Mouse (Mus musculus): ENCODE measurements around the gene Ltn1. TPM values are rescaled to one million over a fixed set of nuclear protein-coding genes. Genes with fewer than 3 reads are reported as not detected.

Ltn1 gene
- total RNA-seq (2015) = 22.2 and 23.6 TPM in 2 replicates
- total RNA-seq (2017) = 21.9 and 22.1 TPM in 2 replicates

DNA sequence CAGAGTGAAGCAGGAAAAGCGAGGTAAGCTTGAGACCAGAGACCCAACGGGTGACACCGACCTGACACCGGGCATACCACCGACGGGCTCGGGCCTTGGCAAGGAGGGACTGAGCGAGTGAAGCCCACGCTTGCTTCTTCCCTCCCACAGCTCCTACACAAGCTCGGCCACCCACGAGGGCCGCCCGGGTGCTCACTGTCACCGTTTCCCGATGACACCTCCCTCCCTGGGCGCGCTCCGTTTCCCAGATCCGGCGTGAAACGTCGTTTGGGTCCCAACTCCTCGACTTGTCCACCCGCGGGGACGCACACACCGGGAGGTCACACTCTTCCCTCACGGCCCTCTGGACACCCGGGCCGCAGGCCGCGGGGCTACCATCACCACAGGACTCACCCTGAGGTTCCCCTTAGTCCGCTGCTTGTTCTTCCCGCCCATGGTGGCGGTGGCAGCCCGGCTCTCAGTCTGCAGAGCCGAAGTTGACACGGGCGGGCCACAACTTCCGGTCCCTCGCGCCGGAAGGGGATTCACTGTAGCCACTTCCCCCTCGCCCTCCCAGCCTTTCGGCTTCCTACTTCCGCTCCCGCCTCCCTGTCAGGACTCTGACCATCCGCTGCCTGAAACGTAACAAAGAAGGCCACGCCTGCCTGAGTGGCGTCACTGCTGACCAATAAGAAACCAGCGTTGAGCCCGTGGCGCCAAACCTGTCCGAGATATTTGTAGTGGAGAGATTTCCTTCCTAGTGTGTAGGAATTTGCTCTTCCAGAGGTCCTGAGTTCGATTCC is at the start of gene Ltn1:
TSS of gene Ltn1 (minus strand) at position 580 of the 782 bp plus-strand sequence.
- peak; percentile 99 for ATAC-seq (ENCODE audit: poor library complexity, severe bottlenecking)

- ATAC-seq (ENCODE audit: poor library complexity, severe bottlenecking) = no peak
Observed at GRCm38 (mm10) chr16:87470579-87470978, 38.2 kb upstream of the Ltn1 start.

GRCm38 (mm10) chr16:87458752-87459151 is 26.3 kb upstream of the Ltn1 start:
- no peak for ATAC-seq (ENCODE audit: poor library complexity, severe bottlenecking)

- ATAC-seq (ENCODE audit: poor library complexity, severe bottlenecking) = peak; percentile 63
Observed at GRCm38 (mm10) chr16:87455180-87455611, 22.8 kb upstream of the Ltn1 start.

DNA sequence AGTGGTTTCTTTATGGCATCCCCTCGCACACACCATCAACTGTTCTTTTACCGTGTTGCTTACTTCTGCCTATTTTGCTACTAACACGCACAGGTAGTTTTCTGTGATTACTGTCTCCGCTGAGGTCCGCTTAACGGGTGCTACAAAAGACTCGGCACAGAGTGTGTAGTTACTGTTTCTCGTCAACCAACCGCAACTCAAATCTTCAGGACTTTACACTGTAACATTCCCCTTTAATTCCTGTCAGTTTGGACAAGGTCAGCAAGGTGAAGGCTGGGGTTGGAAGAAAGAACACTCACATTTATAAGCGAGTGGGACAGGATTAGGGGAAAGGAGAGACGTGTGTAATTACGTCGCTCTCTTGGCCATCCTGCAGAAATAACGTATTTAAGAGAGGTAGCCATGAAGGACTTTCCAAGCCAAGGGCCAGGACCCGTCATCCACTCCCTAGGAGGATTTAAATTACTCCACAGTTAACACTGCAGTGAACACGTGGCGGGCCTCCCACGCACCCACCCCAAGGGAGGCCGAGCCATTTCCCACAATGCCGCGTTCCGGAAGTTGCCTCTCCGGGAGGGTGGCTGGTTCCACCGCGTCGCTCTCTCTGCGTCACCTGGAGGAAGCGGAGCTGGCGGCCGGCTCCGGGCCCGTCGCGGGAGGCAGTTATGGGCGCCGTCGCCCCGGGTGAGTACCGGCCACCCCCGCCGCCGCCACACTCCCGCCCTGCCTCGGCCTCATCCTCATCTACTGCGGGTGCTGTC is 22.2 kb upstream of the Ltn1 start, which contains the start of gene Usp16:
TSS of gene Usp16 (plus strand) at position 285 of the 761 bp plus-strand sequence.
- ATAC-seq (ENCODE audit: poor library complexity, severe bottlenecking) = peak; percentile 98

DNA sequence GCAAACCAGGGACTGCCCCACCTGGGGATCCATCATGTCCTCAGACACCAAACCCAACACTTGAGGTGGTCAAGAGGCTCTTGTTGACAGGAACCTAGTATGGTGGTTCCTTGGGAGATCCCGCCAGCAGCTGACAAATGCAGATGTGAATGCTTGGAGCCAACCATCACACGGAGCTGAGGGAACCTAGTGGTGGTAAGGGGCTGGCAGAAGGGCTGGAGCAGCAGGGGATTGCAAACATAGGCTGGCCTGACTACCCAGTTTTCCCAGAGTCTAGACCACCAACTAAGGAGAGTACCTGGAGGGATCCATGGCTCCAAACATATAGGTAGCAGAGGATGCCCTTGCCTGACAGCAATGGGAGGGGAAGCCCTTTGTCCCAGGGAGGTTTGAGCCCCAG is 20.8 kb upstream of the Ltn1 start:
- ATAC-seq (ENCODE audit: poor library complexity, severe bottlenecking) = no peak

- ATAC-seq (ENCODE audit: poor library complexity, severe bottlenecking) = no peak
Observed at GRCm38 (mm10) chr16:87445528-87445927, 13.1 kb upstream of the Ltn1 start.

DNA sequence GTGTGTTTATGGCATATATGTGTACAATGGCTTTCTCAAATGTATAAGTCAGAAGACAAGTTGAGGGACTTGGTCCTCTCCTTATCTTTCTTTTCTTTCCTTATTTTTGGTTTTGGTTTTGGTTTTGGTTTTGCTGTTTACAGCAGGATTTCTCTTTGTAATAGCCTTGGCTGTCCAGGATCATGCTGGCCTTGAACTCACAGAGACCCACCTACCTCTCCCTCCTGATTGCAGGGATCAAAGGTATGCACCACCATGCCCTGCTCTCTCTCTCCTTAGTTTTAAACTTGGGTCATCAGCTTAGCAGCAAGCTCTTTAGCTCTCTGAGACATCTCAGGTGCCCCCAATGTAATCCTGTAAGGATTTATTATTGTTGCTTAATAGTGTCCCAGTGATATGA is 12.7 kb upstream of the Ltn1 start:
- ATAC-seq (ENCODE audit: poor library complexity, severe bottlenecking) = no peak

GRCm38 (mm10) chr16:87444071-87444470 is 11.7 kb upstream of the Ltn1 start:
- no peak for ATAC-seq (ENCODE audit: poor library complexity, severe bottlenecking)

GRCm38 (mm10) chr16:87443245-87443644 is 10.8 kb upstream of the Ltn1 start:
- no peak for ATAC-seq (ENCODE audit: poor library complexity, severe bottlenecking)

GRCm38 (mm10) chr16:87442291-87442690 is 9.9 kb upstream of the Ltn1 start:
- ATAC-seq (ENCODE audit: poor library complexity, severe bottlenecking) = no peak

GRCm38 (mm10) chr16:87441089-87441488 is 8.7 kb upstream of the Ltn1 start:
- peak; percentile 20 for ATAC-seq (ENCODE audit: poor library complexity, severe bottlenecking)

GRCm38 (mm10) chr16:87440184-87440686 is 7.8 kb upstream of the Ltn1 start, which contains the start of gene Rwdd2b:
Gene Rwdd2b, minus strand, starts transcription at chr16:87440573.
- peak; percentile 97 for ATAC-seq (ENCODE audit: poor library complexity, severe bottlenecking)

DNA sequence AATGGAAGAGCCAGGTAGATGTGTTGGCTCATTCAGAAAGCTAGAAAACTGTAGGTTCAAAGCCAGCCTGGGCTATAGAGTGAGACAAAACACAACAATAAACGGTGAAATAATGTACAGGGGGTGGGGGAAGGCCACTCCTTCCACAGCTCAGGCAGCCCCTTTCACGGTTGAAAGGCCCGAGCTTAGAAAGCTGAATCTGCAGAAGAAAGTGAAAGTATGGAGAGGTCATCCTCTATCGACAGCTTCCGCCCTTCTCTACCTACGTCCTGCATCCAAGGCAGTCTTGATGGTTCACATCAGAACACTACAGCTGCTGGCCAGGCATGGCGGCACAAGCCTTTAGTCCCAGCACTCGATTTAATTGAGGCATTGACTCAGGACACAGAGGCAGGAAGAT is 6.3 kb upstream of the Ltn1 start:
- no peak for ATAC-seq (ENCODE audit: poor library complexity, severe bottlenecking)

DNA sequence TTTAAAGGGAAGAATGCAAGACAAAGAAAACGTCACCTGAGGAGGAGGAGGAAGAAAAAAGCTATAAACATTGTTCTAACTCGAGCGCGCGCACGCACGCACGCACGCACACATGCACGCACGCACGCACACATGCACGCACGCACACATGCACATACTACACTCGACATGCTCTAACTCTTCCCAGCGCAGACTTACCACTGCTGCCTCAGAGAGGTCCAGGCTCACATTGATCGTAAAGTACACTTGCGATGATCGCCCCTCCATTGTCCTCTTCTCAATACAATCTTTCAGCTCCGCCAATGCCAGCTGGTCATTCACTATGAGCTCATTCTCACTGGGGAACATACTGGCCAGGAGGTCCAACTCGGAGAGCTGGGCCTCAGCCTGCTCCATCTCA is 4.7 kb upstream of the Ltn1 start:
- no peak for ATAC-seq (ENCODE audit: poor library complexity, severe bottlenecking)

- ATAC-seq (ENCODE audit: poor library complexity, severe bottlenecking) = no peak
Observed at GRCm38 (mm10) chr16:87435411-87436205, 3.2 kb upstream of the Ltn1 start.

- no peak for ATAC-seq (ENCODE audit: poor library complexity, severe bottlenecking)
Observed at GRCm38 (mm10) chr16:87434946-87435345, 2.5 kb upstream of the Ltn1 start.

DNA sequence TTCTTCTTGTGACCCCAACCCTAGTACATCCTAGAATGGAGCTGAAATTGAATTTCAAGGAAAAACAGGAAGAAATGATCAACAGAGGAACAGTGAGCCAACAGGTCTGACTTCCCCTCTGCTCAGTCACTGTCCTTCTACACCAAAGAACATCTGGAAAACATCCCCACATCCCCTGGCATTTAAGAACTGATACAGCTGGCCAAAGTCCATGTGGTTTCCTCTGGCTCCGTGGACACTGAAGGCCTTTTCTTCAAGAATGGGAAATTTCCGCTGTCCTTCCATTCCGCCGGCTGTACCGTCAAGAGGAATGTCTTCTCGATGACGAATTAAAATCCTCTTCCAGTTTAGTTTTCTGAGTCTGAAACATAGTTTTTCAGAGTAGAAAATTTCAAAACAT is 1.9 kb upstream of the Ltn1 start:
- no peak for ATAC-seq (ENCODE audit: poor library complexity, severe bottlenecking)

GRCm38 (mm10) chr16:87427516-87427915 is 4.9 kb downstream of the Ltn1 start:
- no peak for ATAC-seq (ENCODE audit: poor library complexity, severe bottlenecking)

- ATAC-seq (ENCODE audit: poor library complexity, severe bottlenecking) = peak; percentile 59
Observed at GRCm38 (mm10) chr16:87420662-87421061, 11.8 kb downstream of the Ltn1 start.

GRCm38 (mm10) chr16:87405001-87405400 is 27.4 kb downstream of the Ltn1 start:
- peak; percentile 99 for ATAC-seq (ENCODE audit: poor library complexity, severe bottlenecking)

Measured in megakaryocyte, adult 5-6 weeks (primary cell).